Mouse (Mus musculus) yolk sac, embryonic 10.5 days (tissue): ENCODE data around the gene Ube2t.
A peak's percentile ranks its signal among the peaks of the same experiment; 100 is the strongest.

Source experiments
- DNase-seq: peaks from one replicate; pipeline ENCODE4 v3.0.0-alpha.2; 2017; ENCODE audit warnings: low spot score

The Ube2t gene

DNA sequence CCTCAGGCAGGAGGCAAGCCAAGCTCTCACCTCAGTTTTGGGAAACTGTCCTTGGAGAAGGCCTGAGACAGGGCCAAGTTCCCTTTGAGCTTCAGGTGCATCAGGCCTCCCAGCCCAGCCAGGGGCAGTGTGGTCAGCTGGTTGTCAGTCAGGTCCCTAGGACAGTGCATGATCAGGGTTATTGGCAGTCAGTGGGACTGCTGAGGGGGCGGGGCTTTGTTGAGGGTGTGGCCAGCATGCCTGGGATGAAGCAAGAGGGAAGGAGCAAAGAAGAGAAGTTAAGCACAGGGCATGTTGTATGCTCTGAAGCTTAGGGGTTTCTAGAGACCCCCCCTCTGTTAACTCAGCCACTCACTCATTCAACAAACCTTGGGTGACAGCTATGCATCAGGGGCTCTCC is 33.6 kb downstream of the Ube2t start:
- DNase-seq: no peak

DNA sequence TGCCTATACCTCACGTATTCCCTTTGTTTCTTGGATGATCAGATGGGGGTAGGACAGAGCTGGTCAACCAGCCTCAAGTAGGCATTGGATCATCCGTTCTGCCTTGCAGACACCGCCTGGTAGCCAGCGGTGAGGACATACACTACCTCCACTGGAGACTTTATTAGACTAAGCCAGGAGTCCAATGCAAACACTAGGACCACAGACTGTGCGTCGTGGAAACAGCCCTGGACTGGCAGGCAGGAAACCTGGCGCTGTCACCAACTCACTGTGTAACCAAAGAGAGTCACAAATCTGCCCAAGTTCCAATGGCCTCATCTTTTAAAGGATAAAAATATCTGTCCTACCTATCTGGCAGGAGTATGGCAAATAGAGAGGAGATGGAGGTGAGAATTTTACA is 34.1 kb downstream of the Ube2t start:
- DNase-seq: no peak

DNA sequence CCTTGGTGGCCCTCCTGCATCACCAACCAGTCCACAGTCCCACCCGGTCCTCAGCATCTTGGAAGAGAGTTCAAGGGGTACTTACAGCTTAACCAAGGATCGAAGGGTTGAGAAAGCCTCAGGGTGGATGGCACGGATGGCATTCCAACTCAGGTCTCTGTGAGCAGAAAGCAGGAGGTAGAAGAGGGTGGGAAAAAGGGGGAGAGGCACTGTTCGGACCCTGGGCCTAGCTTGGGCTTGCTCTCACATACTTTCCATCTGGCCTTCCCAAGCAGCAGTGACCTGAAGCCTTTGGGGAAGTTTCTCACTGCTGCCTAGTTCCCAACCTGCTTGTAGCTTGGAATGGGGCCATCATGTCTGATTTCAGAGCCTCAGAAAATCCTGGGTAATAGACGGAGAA is 35.2 kb downstream of the Ube2t start:
- no peak for DNase-seq

DNA sequence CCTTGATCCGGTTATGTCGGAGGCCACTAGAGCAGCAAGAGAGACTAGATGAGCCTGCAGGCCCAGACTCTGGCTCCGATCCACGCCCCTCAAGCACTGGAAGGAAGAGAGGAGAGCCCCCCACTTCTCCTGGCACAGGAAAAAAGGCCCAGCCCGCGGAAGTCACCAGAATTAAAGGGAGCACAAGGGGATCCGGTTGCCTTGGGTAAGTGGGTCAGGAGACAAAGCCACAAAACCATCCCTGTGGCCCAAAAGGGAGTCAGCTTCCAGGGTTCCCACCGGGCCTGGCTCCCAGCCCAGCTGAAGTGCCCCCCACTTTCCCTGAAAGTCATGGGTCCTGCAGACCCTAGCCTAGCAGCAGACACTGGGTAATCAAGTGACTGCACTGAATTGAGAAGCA is 35.9 kb downstream of the Ube2t start:
- no peak for DNase-seq

DNA sequence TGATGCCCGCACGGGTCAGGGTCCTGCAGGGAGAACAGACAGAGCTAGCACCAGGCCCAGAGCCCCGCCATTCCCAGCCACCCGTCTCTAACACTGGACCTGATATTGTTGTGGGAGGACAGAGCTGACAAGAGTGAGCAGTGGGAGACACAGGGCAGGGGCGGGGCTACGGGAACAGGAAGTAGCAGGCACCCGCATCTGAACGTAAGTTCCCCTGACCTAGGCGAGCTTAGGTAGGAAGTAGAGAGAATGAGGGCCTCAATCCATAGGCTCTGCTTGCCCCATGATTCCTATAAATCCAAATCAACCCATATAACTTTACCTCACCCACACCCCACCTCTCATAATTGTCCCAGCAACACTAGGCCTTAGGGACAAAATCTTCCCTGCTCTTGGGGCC is 38.2 kb downstream of the Ube2t start:
- no peak for DNase-seq

DNA sequence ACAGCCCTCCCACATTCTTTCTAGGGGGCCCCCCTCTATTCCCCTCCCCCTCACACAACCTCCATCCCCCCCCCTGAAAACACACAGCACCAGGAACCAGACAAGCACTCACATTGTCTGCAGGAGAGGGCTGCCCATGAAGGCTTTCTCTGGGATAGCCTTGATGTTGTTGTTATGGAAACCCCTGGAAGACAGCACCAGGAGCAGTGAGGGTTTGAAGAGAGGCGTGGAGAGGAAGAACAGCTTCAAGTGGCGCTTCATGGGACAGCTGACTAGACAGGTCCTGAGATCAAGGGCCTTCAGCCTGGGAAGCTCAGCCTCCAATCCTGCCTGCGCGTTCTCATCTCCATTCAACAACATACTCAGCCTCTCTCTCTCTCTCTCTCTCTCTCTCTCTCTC is 41.0 kb downstream of the Ube2t start:
- no peak for DNase-seq

DNA sequence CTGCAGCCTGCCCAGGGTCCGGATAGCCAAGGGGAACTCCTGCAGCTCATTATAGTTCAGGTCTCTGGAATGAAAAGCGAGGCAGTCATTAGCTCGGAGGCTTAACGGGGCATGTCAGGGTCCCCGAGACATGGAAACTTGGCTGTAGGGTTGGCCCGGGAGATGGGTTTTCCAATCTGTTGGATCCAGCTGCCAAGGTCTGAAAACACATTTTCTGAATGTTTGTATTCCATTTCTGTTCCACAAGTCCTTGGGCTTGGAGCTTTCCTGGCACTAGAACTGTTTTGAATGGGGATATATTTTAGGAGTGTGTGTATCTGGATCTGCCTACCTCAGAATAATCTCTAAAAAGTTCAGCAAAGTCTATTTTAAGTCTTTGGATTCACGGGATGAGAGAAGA is 43.3 kb downstream of the Ube2t start:
- no peak for DNase-seq

DNA sequence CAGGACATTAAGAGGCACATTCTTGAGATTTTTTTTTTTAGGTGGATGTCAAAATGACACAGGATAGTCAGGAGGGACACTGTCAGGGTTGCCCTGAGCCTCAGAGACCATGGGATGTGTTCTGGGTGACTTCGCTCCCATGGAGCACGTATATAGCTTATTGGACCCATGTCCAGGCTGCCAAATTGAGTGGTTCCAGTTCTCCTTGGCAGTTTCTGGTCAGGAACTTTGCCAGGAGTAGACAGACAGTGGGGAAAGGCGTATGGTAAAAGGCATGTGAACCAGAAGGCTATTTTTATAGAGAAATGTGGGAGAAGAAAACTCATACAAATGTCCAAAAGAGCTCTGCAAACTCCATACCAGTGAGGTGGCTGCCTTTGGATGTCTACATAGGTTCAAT is 47.5 kb downstream of the Ube2t start:
- no peak for DNase-seq

DNA sequence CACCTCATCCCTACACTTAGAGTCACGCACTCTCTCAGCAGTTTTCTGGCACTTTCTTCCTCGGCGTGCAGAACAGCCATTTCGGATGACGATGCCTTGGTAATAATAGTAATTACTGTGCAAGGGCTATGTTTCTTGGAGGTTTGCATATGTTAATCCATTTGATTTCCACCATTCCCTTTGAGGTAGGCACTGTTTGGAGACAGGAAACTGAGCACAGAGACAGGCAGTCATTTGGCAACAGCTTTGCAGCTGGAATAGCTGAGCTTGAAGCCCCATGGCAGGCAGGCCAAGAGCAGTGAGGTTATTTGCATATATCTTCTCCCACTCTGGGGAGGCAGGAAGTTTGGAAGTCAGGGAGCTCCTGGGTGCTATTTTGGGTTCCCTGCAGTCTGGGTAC is 49.5 kb downstream of the Ube2t start:
- DNase-seq: no peak

DNA sequence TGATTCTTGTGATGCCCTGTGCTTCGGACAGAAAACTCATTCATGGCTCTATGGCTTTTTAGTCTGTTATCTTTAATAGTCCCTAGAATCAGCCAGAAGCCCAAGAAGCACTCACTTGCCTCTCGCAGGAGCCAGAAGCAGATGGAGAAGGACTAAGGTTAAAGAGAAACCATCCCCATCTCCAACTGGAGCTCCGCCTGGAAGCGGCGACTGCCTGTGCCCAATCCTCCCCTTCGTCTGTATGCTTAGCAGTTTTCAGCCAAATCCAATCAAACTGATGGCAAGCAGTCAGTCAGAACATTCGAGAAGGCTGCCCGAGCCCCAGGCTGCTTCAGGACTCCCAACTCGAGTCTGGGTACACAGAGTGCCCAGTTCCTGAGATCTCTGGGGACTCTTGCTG is 50.1 kb downstream of the Ube2t start:
- no peak for DNase-seq

DNA sequence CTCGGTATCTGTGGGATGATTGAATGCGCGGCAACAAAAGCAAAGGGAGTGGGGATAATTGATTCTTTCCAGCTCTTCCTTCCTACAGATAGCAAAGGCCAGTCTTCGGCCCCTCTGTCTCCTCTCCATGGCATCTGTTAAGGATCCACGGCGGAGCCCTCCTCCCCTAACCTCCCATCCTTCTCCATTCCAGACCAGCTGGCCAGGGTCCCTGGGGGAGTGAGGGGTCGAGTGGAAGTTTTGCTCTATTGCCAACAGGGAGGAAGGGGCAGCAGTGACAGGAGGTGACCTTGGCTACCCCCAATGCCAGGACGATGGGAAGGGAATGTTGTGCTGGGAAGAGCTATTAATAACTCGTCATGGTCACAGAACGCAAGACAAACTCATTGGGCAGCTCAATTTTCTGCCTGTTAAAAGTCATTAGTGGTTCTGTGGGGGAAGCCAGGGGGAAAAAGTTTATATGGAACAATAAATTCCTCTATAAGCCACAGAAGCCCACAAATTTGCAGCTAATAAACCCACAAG is 52.6 kb downstream of the Ube2t start:
- no peak for DNase-seq

DNA sequence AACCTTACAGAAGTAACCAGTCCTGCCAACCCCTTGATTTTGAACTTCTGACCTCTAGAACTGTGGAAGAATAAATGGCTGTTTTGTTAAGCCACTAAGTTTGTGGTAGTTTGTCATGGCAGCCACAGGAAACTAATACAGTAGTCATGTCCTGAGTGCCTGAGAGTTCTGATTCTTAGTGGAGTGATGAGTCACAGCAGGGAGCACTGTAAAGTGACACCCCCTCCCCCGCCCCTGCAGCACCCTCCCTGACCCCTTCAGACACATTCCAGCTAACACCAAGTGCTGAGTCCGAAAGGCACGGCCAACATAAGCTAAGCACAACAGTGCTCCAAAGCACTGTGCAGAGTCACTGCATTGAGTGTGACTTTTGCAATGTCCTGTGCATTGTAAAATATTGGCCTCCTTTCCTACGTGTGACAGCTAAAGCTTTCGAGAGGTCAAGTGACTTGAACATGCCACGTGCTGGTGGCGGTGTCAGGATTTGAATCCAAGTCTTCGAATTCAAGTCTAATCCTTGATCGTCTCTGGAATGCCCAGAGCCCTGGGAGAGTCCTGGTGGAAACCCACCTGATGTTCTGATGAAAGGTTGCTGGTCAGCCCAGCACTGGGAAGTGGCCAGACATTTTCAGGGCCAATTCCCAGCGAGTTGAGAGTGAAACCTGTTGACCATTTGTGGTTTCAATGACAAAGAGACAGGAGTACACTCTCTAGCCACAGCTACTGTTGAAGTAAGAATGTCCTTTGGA is 54.7 kb downstream of the Ube2t start:
- no peak for DNase-seq

DNA sequence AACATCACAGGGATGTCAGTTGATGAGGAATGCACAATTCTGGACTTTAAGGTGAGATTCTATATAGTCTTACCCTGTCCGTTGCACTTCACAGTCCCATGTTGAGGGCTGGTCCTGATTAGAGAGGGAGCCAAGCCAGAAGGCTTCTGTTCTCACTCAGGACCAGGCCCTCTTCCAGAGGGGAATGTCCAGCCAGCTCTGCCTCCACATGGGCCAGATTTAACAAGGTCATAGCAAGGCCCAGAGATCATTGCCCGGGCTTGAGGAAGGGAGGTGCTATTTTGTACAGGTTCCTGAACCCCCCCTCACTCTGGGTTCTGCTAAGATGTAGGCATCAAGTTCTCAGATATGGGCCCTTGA is 55.3 kb downstream of the Ube2t start:
- no peak for DNase-seq

DNA sequence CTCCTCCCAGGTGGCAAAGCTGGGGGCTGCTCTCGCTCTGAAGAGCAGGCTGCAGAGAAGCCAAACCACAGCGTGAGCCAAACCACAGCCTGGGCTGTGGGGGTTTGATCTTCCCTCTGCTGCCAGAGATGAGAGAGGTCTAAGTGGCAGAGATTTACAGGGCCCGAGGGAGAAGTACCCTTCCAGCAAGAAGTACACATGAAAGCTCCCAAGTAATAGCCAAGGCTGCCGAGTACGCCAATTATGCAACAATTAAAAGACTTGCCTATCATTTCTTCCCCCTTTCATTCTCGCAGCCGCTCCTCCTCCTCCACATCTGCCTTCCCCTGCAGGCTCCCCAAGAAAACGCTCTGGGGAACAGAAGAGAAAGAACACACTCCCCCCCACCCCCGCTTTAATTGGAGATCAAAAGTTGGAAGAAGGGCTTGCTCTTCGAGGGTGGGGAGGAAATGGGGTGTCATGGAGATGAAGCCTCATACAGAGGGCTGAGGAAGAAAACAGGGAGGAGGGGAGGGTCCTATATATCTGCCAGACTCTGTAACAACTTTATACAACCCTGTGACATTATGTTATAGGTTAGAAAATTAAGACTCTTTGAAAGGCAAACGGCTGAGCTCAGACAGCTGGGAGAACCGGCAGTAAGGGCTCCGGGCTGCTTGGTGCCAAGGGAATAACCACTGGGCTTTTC is 56.9 kb downstream of the Ube2t start:
- DNase-seq: no peak

DNA sequence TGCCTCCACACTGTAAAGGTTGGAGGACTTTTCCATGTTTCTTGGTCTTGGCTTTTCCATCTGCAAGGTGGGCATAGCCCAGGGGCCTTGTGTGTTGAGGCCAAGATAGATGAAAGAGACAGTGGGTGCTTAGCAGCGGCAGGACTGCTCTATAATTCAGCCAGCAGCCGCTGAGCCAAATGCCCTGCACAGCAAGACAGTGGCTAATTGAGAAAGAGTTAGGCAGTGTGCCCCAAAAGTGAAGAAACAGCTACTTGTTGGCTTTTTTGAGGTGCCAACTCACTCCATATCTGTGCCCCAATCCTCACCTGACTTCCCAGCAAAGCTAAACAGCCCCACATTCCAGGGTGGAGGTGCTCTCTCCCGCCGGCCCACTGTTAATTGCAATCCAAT is 57.4 kb downstream of the Ube2t start:
- DNase-seq: no peak

DNA sequence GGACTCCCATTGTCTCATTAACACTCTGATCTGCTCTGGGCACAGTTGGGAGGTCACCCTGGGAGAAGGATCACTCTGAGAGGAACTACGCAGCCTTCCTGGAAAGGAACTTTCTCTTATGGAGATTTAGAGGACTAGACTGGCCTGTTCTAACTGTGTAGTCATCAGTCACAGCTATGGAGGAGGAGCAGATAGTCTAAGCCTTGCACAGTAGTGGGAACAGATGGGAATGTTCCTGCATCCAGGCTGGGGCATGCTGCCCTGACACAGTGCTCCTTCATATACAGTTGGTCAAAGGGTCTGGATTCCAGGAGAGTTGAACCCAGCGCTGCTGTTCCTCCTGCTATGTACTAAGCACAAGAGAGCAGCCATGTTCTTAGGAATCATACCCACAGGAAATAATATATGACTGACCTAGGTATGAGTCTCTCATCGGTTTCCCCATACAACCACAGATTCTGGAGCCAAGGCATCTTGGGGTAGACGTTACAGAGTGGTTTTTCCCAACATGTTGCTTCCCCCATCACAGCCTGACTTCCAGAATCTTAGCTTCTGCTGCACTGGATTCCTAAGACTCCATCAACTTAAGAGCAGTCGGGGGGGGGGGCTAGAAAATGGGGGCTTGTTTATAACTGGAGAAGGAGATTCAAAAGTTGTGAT is 58.0 kb downstream of the Ube2t start:
- DNase-seq: no peak

DNA sequence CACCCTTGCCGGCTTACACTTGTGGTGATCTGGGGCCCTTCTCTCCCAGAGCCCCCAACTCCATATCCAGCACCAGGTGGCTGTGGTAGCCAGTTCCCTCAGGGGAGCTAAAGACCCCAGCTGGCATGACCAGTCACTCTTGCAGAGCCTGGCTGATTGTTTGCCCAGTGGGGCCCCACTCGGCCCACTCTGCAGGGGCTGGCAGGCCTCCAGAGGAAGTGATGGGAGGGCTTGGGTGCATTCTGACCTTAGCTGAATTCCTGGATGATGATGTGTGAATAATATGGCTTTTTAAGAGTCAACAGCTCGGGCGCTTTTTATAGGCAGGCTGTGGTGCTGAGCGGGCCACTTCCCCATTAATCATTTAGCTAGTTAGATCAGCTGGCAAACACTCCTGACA is 58.6 kb downstream of the Ube2t start:
- peak; percentile 43 for DNase-seq

DNA sequence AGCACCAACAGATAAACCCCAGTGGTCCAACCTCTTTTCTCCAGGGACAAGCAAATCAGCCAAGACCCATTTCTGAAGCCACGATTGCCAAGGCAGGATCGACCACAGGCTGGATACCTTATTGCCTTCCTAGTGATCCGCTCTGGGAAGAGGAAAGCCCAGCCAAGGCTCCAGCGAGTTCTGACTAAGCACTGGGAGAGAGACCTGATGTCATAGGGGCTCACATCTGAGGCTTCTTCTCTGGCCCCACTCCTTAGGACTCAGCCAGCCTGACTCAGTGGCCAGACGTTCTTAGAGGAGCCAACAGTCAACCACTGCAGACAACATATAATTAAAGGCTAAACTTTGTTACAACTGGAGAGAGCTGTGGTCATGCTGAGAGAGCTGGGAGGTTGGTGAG is 59.6 kb downstream of the Ube2t start:
- no peak for DNase-seq

DNA sequence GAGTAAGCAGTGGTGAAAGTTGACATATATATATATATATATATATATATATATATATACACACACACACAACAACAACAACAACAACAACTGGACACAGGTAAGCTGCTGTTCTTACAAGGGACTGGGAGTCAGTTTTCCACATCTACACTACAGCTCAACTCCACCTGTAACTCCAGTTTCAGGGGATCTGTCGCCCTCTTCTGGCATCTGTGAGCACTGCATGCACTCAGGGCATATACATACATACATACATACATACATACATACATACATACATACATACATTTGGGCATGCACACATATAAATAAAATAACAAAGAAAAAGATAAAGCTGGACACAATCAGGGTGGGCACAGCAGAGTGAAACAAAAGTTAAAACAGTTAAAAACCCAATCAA is 61.2 kb downstream of the Ube2t start:
- DNase-seq: no peak
